Mouse (Mus musculus): ENCODE measurements around the gene Gramd2. TPM values are rescaled to one million over a fixed set of nuclear protein-coding genes. Genes with fewer than 3 reads are reported as not detected.

The Gramd2 gene
- polyA plus RNA-seq, 1 experiment: 34.1 TPM

Other genes starting within 250 kb of the Gramd2 start
- 23.0 and 25.7 TPM in 2 replicates for gene Arih1, start 193.5 kb upstream of the Gramd2 start, polyA plus RNA-seq (2012; rRNA removed)
- gene Hexa, start 140.6 kb upstream of the Gramd2 start, polyA plus RNA-seq (2012; rRNA removed): 106 and 116 TPM in 2 replicates
- 0.82 and 0.94 TPM in 2 replicates for gene Tmem202, start 140.3 kb upstream of the Gramd2 start, polyA plus RNA-seq (2012; rRNA removed)
- gene Celf6, start 102.2 kb upstream of the Gramd2 start, polyA plus RNA-seq (2012; rRNA removed): 0.07 and 0.11 TPM in 2 replicates
- 19.3 and 25.7 TPM in 2 replicates for gene Parp6, start 62.9 kb upstream of the Gramd2 start, polyA plus RNA-seq (2012; rRNA removed)
- gene Pkm, start 23.8 kb upstream of the Gramd2 start, polyA plus RNA-seq (2012; rRNA removed): 598 and 674 TPM in 2 replicates
- gene Senp8, start 70.6 kb downstream of the Gramd2 start, polyA plus RNA-seq (2012; rRNA removed): 8.2 and 8.5 TPM in 2 replicates
- gene Myo9a, start 70.8 kb downstream of the Gramd2 start, polyA plus RNA-seq (2012; rRNA removed): 6.1 TPM in 2 replicates